Mouse (Mus musculus): ENCODE measurements around the gene Atp6v1e2. TPM values are rescaled to one million over a fixed set of nuclear protein-coding genes. Genes with fewer than 3 reads are reported as not detected.

Gene Atp6v1e2
- polyA plus RNA-seq, 1 experiment from 2014 or later, result not detected

DNA sequence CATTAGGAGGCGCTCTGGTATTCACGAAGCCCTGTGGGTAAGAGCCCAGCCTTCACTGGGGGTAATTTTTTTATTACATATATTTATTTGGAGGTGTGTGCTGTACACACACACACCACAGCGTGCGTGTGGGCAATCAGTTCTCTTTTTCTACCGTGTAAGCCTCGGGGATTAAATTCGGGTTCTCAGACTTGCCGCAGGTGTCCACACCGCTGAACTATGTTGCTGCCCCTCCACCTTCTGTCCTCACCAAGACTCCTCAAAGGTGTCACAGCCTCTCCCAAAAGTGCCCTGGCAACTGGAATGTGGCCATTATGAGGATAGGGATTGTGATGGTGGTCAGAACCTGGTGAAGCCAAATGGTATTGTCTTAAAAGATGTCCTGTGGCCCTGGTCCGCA, 30.6 kb downstream of the Atp6v1e2 start, which contains the start of gene Tmem247:
TSS of gene Tmem247 (plus strand) at position 301 of the 400 bp plus-strand sequence.
- no peak within 1 kb of the TSS for H3K9ac ChIP-seq (ENCODE audit: low read depth, low read length)
- no peak within 1 kb of the TSS for H3K27ac ChIP-seq (ENCODE audit: low read length)
- 69% methylated on average over 10 of the region's 10 CpGs for WGBS (ENCODE audit: insufficient replicate concordance)
- no peaks in the 10 kb centered on the region for H3K27me3 ChIP-seq (ENCODE audit: control insufficient read depth, insufficient read depth, low read depth, low read length)
- no peak for ATAC-seq (ENCODE audit: low read depth)
- no peak within 1 kb of the TSS for H3K4me3 ChIP-seq (ENCODE audit: low read depth, low read length)
- no peaks in the 10 kb centered on the region for H3K4me1 ChIP-seq (ENCODE audit: control insufficient read depth, low read depth, low read length)
- H3K36me3 ChIP-seq (ENCODE audit: control insufficient read depth, insufficient read depth), result no peaks in the 10 kb centered on the region
- H3K4me2 ChIP-seq (ENCODE audit: low read depth, low read length), result no peak within 1 kb of the TSS
- no peaks in the 10 kb centered on the region for H3K9me3 ChIP-seq (replicated peaks; ENCODE audit: control insufficient read depth, low read length)

DNA sequence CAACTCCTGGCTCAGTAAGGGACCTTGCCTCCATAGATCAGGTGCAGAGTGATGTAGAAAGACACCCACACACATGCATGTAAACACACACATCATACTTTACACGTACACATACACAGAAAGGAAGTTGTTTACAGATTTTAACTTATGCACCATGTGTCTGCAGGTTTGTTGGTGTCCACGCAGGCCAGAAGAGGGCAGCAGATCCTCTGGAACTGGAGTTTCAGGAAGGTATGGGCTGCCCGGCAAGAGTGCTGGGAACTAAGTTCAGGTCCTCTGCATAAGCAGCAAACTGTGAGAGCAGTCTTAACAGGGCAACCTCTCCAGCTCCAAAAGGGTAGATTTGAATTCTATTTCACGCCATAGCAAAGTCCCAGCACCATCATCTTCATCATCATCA, 32.2 kb downstream of the Atp6v1e2 start:
- WGBS (ENCODE audit: insufficient replicate concordance), result 60% methylated on average over 4 of the region's 4 CpGs
- Histone ChIP-seq H3K4me1 (ENCODE audit: control insufficient read depth, low read depth, low read length) (no peaks in the 10 kb centered on the region; the same call in none of the 2 replicates), H3K27me3 (ENCODE audit: control insufficient read depth, insufficient read depth, low read depth, low read length) (no peaks in the 10 kb centered on the region), H3K27ac (ENCODE audit: low read length) (no peak overlapping the region), H3K9ac (ENCODE audit: low read depth, low read length) (no peak overlapping the region), H3K4me2 (ENCODE audit: low read depth, low read length) (no peak overlapping the region), H3K36me3 (ENCODE audit: control insufficient read depth, insufficient read depth) (no peaks in the 10 kb centered on the region), H3K9me3 (replicated peaks; ENCODE audit: control insufficient read depth, low read length) (no peaks in the 10 kb centered on the region), H3K4me3 (ENCODE audit: low read depth, low read length) (no peak overlapping the region)
- ATAC-seq (ENCODE audit: low read depth), result no peak

DNA sequence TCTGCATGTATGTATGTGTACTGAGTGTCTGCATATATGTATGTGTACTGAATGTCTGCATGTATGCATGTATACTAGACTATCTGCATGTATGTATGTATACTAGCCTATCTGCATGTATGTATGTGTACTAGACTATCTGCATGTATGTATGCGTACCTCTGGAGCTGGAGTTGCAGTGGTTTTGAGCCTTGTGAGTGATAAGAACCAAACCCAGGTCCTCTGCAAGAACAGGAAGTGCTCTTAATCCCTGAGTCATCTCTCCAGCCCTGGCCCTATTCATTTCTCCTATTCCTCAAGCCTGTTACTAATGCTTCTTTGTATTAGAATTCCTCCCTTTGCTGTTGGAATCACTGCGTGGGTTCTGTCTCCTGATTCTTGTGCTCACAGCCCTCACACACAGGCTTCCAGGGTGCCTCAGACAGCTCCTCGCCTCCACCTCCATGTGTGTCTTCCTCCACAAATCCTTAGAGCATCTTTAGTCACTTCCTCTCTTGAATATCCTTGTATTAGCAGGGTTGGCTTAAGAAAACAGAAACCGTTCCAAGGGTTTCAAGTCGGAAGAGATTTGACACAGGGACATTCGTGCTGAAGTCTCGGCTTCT, 34.6 kb downstream of the Atp6v1e2 start:
- no peak overlapping the region for H3K4me2 ChIP-seq (ENCODE audit: low read depth, low read length)
- H3K4me3 ChIP-seq (ENCODE audit: low read depth, low read length), result no peak overlapping the region
- no peaks in the 10 kb centered on the region; the same call in none of the 2 replicates for H3K4me1 ChIP-seq (ENCODE audit: control insufficient read depth, low read depth, low read length)
- no peaks in the 10 kb centered on the region for H3K9me3 ChIP-seq (replicated peaks; ENCODE audit: control insufficient read depth, low read length)
- H3K36me3 ChIP-seq (ENCODE audit: control insufficient read depth, insufficient read depth), result no peaks in the 10 kb centered on the region
- ATAC-seq (ENCODE audit: low read depth), result no peak
- no peak overlapping the region for H3K9ac ChIP-seq (ENCODE audit: low read depth, low read length)
- no peak overlapping the region for H3K27ac ChIP-seq (ENCODE audit: low read length)
- 56% methylated on average over 7 of the region's 7 CpGs for WGBS (ENCODE audit: insufficient replicate concordance)
- no peaks in the 10 kb centered on the region for H3K27me3 ChIP-seq (ENCODE audit: control insufficient read depth, insufficient read depth, low read depth, low read length)

DNA sequence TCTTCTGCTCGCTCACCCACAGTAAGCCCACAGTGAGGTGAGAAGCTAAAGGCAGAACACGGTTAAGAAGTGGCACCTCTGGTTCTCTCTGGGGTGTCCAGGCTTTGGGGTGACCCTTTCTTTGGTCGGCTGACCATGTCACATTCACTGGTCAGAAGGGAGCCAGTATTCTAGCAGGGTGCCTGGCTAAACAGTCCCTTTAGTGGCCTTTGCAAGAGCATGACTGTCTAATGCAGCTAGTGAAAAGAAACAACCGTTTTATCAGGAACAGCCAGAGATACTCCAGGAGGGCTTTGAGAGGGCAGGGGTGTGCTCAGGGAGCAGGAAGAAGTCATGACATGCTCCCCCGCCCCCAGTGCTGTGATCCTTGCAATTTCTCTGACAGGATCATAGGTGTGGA, 36.4 kb downstream of the Atp6v1e2 start:
- ATAC-seq (ENCODE audit: low read depth), result no peak
- no peaks in the 10 kb centered on the region for H3K9me3 ChIP-seq (replicated peaks; ENCODE audit: control insufficient read depth, low read length)
- no peaks in the 10 kb centered on the region for H3K36me3 ChIP-seq (ENCODE audit: control insufficient read depth, insufficient read depth)
- H3K4me2 ChIP-seq (ENCODE audit: low read depth, low read length), result no peak overlapping the region
- no peak overlapping the region for H3K4me3 ChIP-seq (ENCODE audit: low read depth, low read length)
- H3K9ac ChIP-seq (ENCODE audit: low read depth, low read length), result no peak overlapping the region
- no peaks in the 10 kb centered on the region for H3K27me3 ChIP-seq (ENCODE audit: control insufficient read depth, insufficient read depth, low read depth, low read length)
- no peak overlapping the region for H3K27ac ChIP-seq (ENCODE audit: low read length)
- no peaks in the 10 kb centered on the region; the same call in none of the 2 replicates for H3K4me1 ChIP-seq (ENCODE audit: control insufficient read depth, low read depth, low read length)
- 37% methylated on average over 5 of the region's 5 CpGs for WGBS (ENCODE audit: insufficient replicate concordance)

DNA sequence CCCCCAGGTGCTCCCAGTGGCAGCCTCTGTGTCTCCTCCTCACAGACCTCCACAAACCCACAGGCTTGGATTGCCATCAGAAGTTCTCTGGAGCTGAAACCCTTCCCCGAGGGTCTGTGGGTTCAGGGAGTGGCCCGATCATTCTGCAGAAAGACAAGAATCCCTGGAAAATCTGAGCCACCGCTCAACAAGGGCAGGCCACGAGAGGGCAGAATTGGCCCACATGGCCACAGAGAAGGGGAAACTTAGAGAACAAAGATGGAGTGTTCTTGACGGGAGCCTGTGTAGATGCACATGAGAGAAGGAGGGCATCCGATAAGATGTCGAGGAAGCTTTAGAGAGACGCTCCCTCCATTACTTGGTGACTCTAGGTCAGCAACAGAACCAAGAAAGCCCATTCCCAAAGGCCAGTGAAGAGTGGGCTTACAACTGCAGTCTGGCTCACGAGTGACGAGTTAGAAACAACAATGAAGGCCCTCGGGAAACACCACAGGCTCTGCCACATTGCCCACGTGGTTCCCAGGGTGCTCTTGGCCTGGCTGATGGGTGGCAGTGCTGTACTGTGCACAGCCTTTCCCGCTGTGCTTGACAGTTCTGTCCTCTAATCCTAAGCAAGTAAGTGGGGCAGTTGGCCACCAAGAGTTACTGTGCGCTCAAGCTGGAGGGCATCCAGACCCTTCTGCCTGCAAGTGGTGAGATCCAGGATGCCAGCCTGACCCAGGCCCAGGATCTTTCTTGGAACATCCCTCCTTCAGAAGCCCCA, 37.8 kb downstream of the Atp6v1e2 start:
- Histone ChIP-seq H3K27me3 (ENCODE audit: control insufficient read depth, insufficient read depth, low read depth, low read length) (no peaks in the 10 kb centered on the region), H3K27ac (ENCODE audit: low read length) (no peak overlapping the region), H3K4me1 (ENCODE audit: control insufficient read depth, low read depth, low read length) (no peaks in the 10 kb centered on the region; the same call in none of the 2 replicates), H3K36me3 (ENCODE audit: control insufficient read depth, insufficient read depth) (no peaks in the 10 kb centered on the region), H3K9me3 (replicated peaks; ENCODE audit: control insufficient read depth, low read length) (no peaks in the 10 kb centered on the region), H3K4me3 (ENCODE audit: low read depth, low read length) (no peak overlapping the region), H3K9ac (ENCODE audit: low read depth, low read length) (no peak overlapping the region), H3K4me2 (ENCODE audit: low read depth, low read length) (no peak overlapping the region)
- no peak for ATAC-seq (ENCODE audit: low read depth)
- 55% methylated on average over 14 of the region's 14 CpGs for WGBS (ENCODE audit: insufficient replicate concordance)

DNA sequence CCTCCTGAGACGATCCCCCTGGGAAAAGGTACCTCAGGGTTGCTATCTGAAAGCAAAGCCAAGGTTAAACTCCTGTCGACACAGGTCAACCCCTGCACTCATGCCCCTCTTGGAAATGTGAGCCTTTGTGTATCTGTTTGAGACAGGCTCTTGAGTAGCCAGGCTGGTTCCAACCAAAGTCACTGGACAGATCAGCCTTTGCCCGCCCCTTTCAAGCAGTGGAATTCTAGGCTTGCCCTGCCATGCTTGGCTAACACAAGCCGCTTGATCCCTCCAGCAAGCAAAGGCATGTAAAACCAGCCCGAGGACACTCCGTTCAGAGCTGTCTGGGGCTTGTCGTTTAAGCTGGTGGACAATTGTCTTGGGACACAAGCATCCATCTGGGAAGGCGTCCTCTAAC, 39.4 kb downstream of the Atp6v1e2 start:
- WGBS (ENCODE audit: insufficient replicate concordance), result 63% methylated on average over 8 of the region's 8 CpGs
- Histone ChIP-seq H3K4me1 (ENCODE audit: control insufficient read depth, low read depth, low read length) (peaks cover 2% of the 10 kb centered on the region), H3K36me3 (ENCODE audit: control insufficient read depth, insufficient read depth) (no peaks in the 10 kb centered on the region), H3K9ac (ENCODE audit: low read depth, low read length) (no peak overlapping the region), H3K27ac (ENCODE audit: low read length) (no peak overlapping the region), H3K27me3 (ENCODE audit: control insufficient read depth, insufficient read depth, low read depth, low read length) (no peaks in the 10 kb centered on the region), H3K4me2 (ENCODE audit: low read depth, low read length) (no peak overlapping the region), H3K9me3 (replicated peaks; ENCODE audit: control insufficient read depth, low read length) (no peaks in the 10 kb centered on the region), H3K4me3 (ENCODE audit: low read depth, low read length) (no peak overlapping the region)
- ATAC-seq (ENCODE audit: low read depth), result no peak

DNA sequence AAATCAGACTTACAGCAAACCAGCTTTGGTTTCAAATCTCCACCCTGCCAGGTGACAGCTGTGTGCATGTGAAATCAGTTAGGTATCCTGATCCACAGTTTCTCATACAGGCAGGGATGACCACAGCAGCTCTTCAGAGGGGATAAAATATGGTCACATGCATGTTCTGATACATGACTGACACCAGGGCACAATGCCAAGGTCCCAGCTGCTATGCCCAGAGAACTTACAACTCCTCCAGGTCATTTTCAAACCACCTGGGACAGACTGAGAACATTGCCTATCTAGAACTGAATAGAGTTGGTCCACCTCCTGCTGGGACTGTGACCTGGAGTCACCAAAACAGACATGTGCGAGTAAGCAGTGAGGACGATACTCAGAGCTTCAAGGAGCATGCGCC, 40.6 kb downstream of the Atp6v1e2 start:
- Histone ChIP-seq H3K36me3 (ENCODE audit: control insufficient read depth, insufficient read depth) (no peaks in the 10 kb centered on the region), H3K27ac (ENCODE audit: low read length) (no peak overlapping the region), H3K9me3 (replicated peaks; ENCODE audit: control insufficient read depth, low read length) (no peaks in the 10 kb centered on the region), H3K4me1 (ENCODE audit: control insufficient read depth, low read depth, low read length) (peaks cover 2% of the 10 kb centered on the region), H3K4me3 (ENCODE audit: low read depth, low read length) (no peak overlapping the region), H3K4me2 (ENCODE audit: low read depth, low read length) (no peak overlapping the region), H3K27me3 (ENCODE audit: control insufficient read depth, insufficient read depth, low read depth, low read length) (no peaks in the 10 kb centered on the region), H3K9ac (ENCODE audit: low read depth, low read length) (no peak overlapping the region)
- 82% methylated on average over 3 of the region's 3 CpGs for WGBS (ENCODE audit: insufficient replicate concordance)
- ATAC-seq (ENCODE audit: low read depth), result no peak

DNA sequence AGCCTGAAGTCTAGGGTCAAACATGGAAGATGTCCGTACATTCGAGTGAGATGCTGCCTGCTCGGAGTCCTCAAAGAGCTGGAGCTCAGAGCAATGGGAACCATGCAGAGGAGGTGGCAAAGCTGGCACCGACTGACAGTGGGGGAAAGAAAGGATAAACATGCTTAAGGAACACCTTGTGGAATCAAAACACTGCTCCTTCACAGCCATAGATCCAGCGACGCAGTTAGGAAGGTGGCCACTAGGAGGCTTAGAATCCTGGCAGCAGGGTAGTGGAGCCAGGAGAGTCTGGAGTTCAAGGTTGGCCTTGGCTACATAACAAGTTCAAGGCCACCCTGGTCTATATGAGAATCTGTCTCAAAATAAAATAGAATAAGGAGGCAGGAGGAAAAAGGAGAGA, 41.1 kb downstream of the Atp6v1e2 start:
- ATAC-seq (ENCODE audit: low read depth), result no peak

DNA sequence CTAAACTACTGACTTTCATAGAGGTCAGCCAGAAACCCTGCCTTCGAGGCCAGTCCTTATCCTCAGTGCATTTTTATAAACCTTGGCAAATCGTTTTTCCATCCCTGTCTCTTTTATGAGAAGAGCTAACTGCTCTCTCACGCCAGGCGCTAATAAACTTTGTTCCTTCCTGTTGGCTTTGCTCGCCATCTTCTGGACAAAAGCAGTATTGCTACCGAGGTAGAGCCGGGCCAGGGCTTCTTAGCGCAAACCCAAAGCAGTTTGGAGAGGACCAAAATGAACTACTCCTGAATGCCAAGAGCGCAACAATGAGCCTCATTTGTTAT, 41.6 kb downstream of the Atp6v1e2 start:
- 2% methylated on average over 9 of the region's 9 CpGs for WGBS (ENCODE audit: insufficient replicate concordance)
- Histone ChIP-seq H3K27ac (ENCODE audit: low read length) (no peak overlapping the region), H3K36me3 (ENCODE audit: control insufficient read depth, insufficient read depth) (no peaks in the 10 kb centered on the region), H3K4me1 (ENCODE audit: control insufficient read depth, low read depth, low read length) (peaks cover 2% of the 10 kb centered on the region; the same call in 1 of the 2 replicates), H3K9ac (ENCODE audit: low read depth, low read length) (no peak overlapping the region), H3K9me3 (replicated peaks; ENCODE audit: control insufficient read depth, low read length) (no peaks in the 10 kb centered on the region), H3K4me2 (ENCODE audit: low read depth, low read length) (no peak overlapping the region), H3K27me3 (ENCODE audit: control insufficient read depth, insufficient read depth, low read depth, low read length) (no peaks in the 10 kb centered on the region), H3K4me3 (ENCODE audit: low read depth, low read length) (no peak overlapping the region)
- ATAC-seq (ENCODE audit: low read depth), result no peak

More for the DNA sequence above, 41.1 kb downstream of the Atp6v1e2 start:
- H3K9ac ChIP-seq (ENCODE audit: low read depth, low read length), result no peak overlapping the region
- H3K36me3 ChIP-seq (ENCODE audit: control insufficient read depth, insufficient read depth), result no peaks in the 10 kb centered on the region
- H3K4me1 ChIP-seq (ENCODE audit: control insufficient read depth, low read depth, low read length), result peaks cover 2% of the 10 kb centered on the region; the same call in 1 of the 2 replicates
- no peak overlapping the region for H3K4me2 ChIP-seq (ENCODE audit: low read depth, low read length)
- H3K27me3 ChIP-seq (ENCODE audit: control insufficient read depth, insufficient read depth, low read depth, low read length), result no peaks in the 10 kb centered on the region
- H3K9me3 ChIP-seq (replicated peaks; ENCODE audit: control insufficient read depth, low read length), result no peaks in the 10 kb centered on the region
- no peak overlapping the region for H3K4me3 ChIP-seq (ENCODE audit: low read depth, low read length)
- no peak overlapping the region for H3K27ac ChIP-seq (ENCODE audit: low read length)
- WGBS (ENCODE audit: insufficient replicate concordance), result 19% methylated on average over 6 of the region's 6 CpGs
